Mouse (Mus musculus): ENCODE results near the gene Ptpn7.

- no peak for TF ChIP-seq CTCF (IDR thresholded peaks at IDR 0.05; ENCODE audit: low read depth)
- TF ChIP-seq EP300 (IDR thresholded peaks at IDR 0.05; ENCODE audit: low read depth), result no peak
These were observed 1.5 kb upstream of the Ptpn7 start for GRCm38 (mm10) chr1:135131034-135131433.
